Mouse (Mus musculus) splenic B cell, adult 2 months (primary cell): ENCODE measurements around the gene Plxdc1.

Experiments used
- DNase-seq: peaks from one replicate; pipeline ENCODE4 v3.0.0-alpha.2; 2011; ENCODE audit warnings: low read depth, low spot score
- H3K27me3 ChIP-seq: 2 replicates; pipeline ENCODE4 v1.6.1; 2012; ENCODE audit warnings: mild to moderate bottlenecking, low read length, moderate library complexity, mixed read lengths; ENCODE audit not compliant: control insufficient read depth, poor library complexity, insufficient read depth, severe bottlenecking
- H3K36me3 ChIP-seq: 2 replicates; pipeline ENCODE4 v1.6.1; 2012; ENCODE audit warnings: mild to moderate bottlenecking, low read length, moderate library complexity, mixed read lengths; ENCODE audit not compliant: control insufficient read depth, poor library complexity, insufficient read depth, severe bottlenecking

Gene Plxdc1

GRCm38 (mm10) chr11:97877341-97877740 lies 108.9 kb downstream of the Plxdc1 start:
- no peaks in the 10 kb centered on the region for H3K27me3 ChIP-seq
- DNase-seq = no peak
- H3K36me3 ChIP-seq = no peaks in the 10 kb centered on the region

- no peak for DNase-seq
- no peaks in the 10 kb centered on the region for H3K27me3 ChIP-seq
- no peaks in the 10 kb centered on the region for H3K36me3 ChIP-seq
Measured at GRCm38 (mm10) chr11:97874396-97874795, 111.8 kb downstream of the Plxdc1 start.
